9 mouse cellular contexts compared by ENCODE assay signal in the genomic region with DNA sequence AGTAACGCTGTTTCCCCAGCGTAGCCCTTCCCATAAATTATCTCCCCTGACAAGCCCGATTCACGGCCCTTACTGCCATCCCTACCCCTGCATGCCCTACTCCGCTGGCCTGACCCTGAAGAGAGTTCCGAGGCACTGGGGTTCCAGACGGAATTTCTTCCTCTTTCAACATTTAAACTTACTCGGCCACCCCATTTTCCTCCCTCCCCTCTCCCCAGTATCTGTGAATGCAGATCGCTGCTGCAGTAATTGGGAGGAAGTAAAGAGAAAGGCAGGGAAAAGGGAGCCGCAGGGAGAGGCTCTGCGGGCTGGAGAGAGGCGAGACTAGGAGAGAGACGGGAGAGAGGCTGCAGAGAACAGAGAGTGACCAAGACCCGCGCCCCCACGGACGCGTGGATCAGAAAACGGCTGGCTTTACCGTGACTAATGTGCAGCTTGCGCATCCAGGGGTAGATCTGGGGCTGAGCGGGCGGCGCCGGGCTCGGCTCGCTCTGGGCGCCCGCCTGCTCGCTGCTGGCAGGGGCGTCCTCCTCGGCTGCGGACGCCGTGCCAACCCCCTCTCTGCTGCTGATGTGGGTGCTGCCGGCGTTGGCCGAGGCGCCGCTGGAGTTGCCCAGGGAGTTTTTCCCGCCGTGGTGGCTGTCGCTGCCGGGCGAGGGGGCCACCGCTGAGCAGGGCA. TPM values are rescaled to one million over a fixed set of nuclear protein-coding genes. Genes with fewer than 3 reads are reported as not detected.
DNase-seq lines count a peak whose midpoint lies in the region; ATAC-seq and TF ChIP-seq lines count a peak whose summit lies in the region.
"Had no signal": no experiment of that assay in that cellular context is flagged by ENCODE, and none has a peak within 500 bp of the region (broad histone marks: within the 10 kb centered on the region; RNA-seq: fewer than 3 reads in every experiment).

No protein-coding gene starts in this region.

- peak overlapping the region; percentile 82 for H3K27ac ChIP-seq in gastrocnemius, adult 2 months
- H3K27ac ChIP-seq in embryonic facial prominence, embryonic 11.5 days (replicated peaks; ENCODE audit: low read depth, low read length) = no peak overlapping the region
- H3K27ac ChIP-seq in intestine, postnatal 0 days (ENCODE audit: low read depth, low read length) = peak overlapping the region; percentile 57

- no peaks in the 10 kb centered on the region for H3K9me3 ChIP-seq in embryonic facial prominence, embryonic 11.5 days (replicated peaks; ENCODE audit: control insufficient read depth, low read length)
- H3K9me3 ChIP-seq in intestine, postnatal 0 days (ENCODE audit: control insufficient read depth) = no peaks in the 10 kb centered on the region

- no peaks in the 10 kb centered on the region; the same call in 1 of the 2 replicates for H3K4me1 ChIP-seq in embryonic facial prominence, embryonic 11.5 days (ENCODE audit: control insufficient read depth, insufficient read depth, low read length)
- H3K4me1 ChIP-seq in intestine, postnatal 0 days (replicated peaks; ENCODE audit: control insufficient read depth, insufficient read depth, low read length) = no peaks in the 10 kb centered on the region

- DNase-seq in gastrocnemius, adult 2 months = peak; percentile 73
- DNase-seq in gastrocnemius, postnatal 25 days = no peak
- no peak for DNase-seq in embryonic facial prominence, embryonic 11.5 days (ENCODE audit: low spot score)
- peak; percentile 47 for DNase-seq in lung, postnatal 10 days
- no peak for DNase-seq in urinary bladder, adult 18-20 months (ENCODE audit: low spot score in 2 of 2)
- DNase-seq in testis, postnatal 10 days (ENCODE audit: low spot score) = no peak
- DNase-seq in left cerebral cortex, postnatal 36 days (ENCODE audit: low spot score in 2 of 2) = no peak

- under 1% methylated on average over 43 of the region's 46 CpGs for WGBS in embryonic facial prominence, embryonic 11.5 days
- 3% methylated on average over 43 of the region's 46 CpGs for WGBS in intestine, postnatal 0 days

- peak overlapping the region; percentile 79 for H3K4me3 ChIP-seq in gastrocnemius, adult 2 months
- peak overlapping the region; percentile 19; the same call in 1 of the 2 replicates for H3K4me3 ChIP-seq in embryonic facial prominence, embryonic 11.5 days (ENCODE audit: low read depth, low read length)
- H3K4me3 ChIP-seq in intestine, postnatal 0 days (ENCODE audit: low read depth, low read length) = peak overlapping the region; percentile 71
- H3K4me3 ChIP-seq: erythroblast, embryonic 14.5 days had no signal

- peaks cover 94% of the 10 kb centered on the region for H3K27me3 ChIP-seq in embryonic facial prominence, embryonic 11.5 days (ENCODE audit: control insufficient read depth, insufficient read depth, low read length)
- H3K27me3 ChIP-seq in intestine, postnatal 0 days (replicated peaks; ENCODE audit: control insufficient read depth, insufficient read depth, low read length) = peaks cover 46% of the 10 kb centered on the region

- H3K4me2 ChIP-seq in embryonic facial prominence, embryonic 11.5 days (ENCODE audit: low read depth, low read length) = peak overlapping the region; percentile 39
- peak overlapping the region; percentile 96 for H3K4me2 ChIP-seq in intestine, postnatal 0 days (replicated peaks; ENCODE audit: low read depth)

- H3K36me3 ChIP-seq in embryonic facial prominence, embryonic 11.5 days (replicated peaks; ENCODE audit: control insufficient read depth, insufficient read depth, low read depth, low read length) = no peaks in the 10 kb centered on the region
- H3K36me3 ChIP-seq in intestine, postnatal 0 days (ENCODE audit: control insufficient read depth, insufficient read depth) = no peaks in the 10 kb centered on the region

- intact Hi-C loops in gastrocnemius, adult 2 months (cut with DNase I) = loop anchor here (1.0 to 2.0 kb wide), 2 partner anchors 203 to 327 kb away; no protein-coding TSS in a partner anchor
- intact Hi-C loops in left cerebral cortex, postnatal 36 days (cut with DNase I) = loop anchor here (5.0 kb wide), 1 partner anchor 36 kb away; no protein-coding TSS in a partner anchor

- H3K9ac ChIP-seq in embryonic facial prominence, embryonic 11.5 days (replicated peaks; ENCODE audit: low read length) = no peak overlapping the region; the same call in 1 of the 2 replicates
- peak overlapping the region; percentile 77 for H3K9ac ChIP-seq in intestine, postnatal 0 days (ENCODE audit: low read depth, low read length)

- no peak for TF ChIP-seq CTCF in gastrocnemius, adult 2 months (IDR thresholded peaks at IDR 0.05)
- no peak for TF ChIP-seq CTCF in intestine, postnatal 0 days (IDR thresholded peaks at IDR 0.05; ENCODE audit: low read depth)

- no peak for ATAC-seq in embryonic facial prominence, embryonic 11.5 days (replicated peaks; ENCODE audit: insufficient number of reproducible peaks, low FRiP score, low TSS enrichment, low read depth)
- ATAC-seq in intestine, postnatal 0 days = no peak

RNA-seq across cellular contexts. Expression of a gene that starts 0.9 kb away (rescaled TPM):
- 1 to 10 TPM; 2.2 to 2.9 TPM for total RNA-seq in gastrocnemius, adult 2 months (2021)
- total RNA-seq in gastrocnemius, postnatal 25 days (2021) = 1 to 10 TPM; 1.9 to 3.5 TPM
- polyA plus RNA-seq in embryonic facial prominence, embryonic 11.5 days (2014; fragmentation: Nextera tagmentation; extraction: Ambion mirVana) = 0.39 and 1.4 TPM in 2 replicates
- polyA plus RNA-seq in intestine, postnatal 0 days (2015; fragmentation: Nextera tagmentation; extraction: Ambion mirVana) = 14.8 and 15.3 TPM in 2 replicates
- total RNA-seq in left cerebral cortex, postnatal 36 days (2021) = not detected
- polyA plus RNA-seq: erythroblast, embryonic 14.5 days had no signal

RNA-seq across cellular contexts. Expression of a gene that starts 5.0 kb away (rescaled TPM):
- 1 to 10 TPM; 2.6 to 2.7 TPM for total RNA-seq in gastrocnemius, adult 2 months (2021)
- 1 to 10 TPM; 1.8 to 2.8 TPM for total RNA-seq in gastrocnemius, postnatal 25 days (2021)
- not detected in 2 replicates for polyA plus RNA-seq in embryonic facial prominence, embryonic 11.5 days (2014; fragmentation: Nextera tagmentation; extraction: Ambion mirVana)
- 0.76 and 0.81 TPM in 2 replicates for polyA plus RNA-seq in intestine, postnatal 0 days (2015; fragmentation: Nextera tagmentation; extraction: Ambion mirVana)
- not detected for total RNA-seq in left cerebral cortex, postnatal 36 days (2021)
- polyA plus RNA-seq: erythroblast, embryonic 14.5 days had no signal

RNA-seq across cellular contexts. Expression of a gene that starts 9.6 kb away (rescaled TPM):
- total RNA-seq in gastrocnemius, adult 2 months (2021) = 1 to 10 TPM; 2.8 to 3.1 TPM
- total RNA-seq in gastrocnemius, postnatal 25 days (2021) = 1 to 10 TPM; 2.4 to 3.3 TPM
- polyA plus RNA-seq in embryonic facial prominence, embryonic 11.5 days (2014; fragmentation: Nextera tagmentation; extraction: Ambion mirVana) = 0.88 and 0.91 TPM in 2 replicates
- 3.4 and 3.6 TPM in 2 replicates for polyA plus RNA-seq in intestine, postnatal 0 days (2015; fragmentation: Nextera tagmentation; extraction: Ambion mirVana)
- total RNA-seq in left cerebral cortex, postnatal 36 days (2021) = not detected
- polyA plus RNA-seq: erythroblast, embryonic 14.5 days had no signal

RNA-seq across cellular contexts. Expression of a gene that starts 9.6 kb away (rescaled TPM):
- total RNA-seq in gastrocnemius, adult 2 months (2021) = under 1 TPM in 1 of 2 experiments, not detected in 1; 0.82 TPM
- total RNA-seq in gastrocnemius, postnatal 25 days (2021) = under 1 TPM in 1 of 2 experiments, not detected in 1; 0.46 TPM
- polyA plus RNA-seq in embryonic facial prominence, embryonic 11.5 days (2014; fragmentation: Nextera tagmentation; extraction: Ambion mirVana) = 0.38 TPM in 1 of 2 replicates, not detected in the other
- not detected in 2 replicates for polyA plus RNA-seq in intestine, postnatal 0 days (2015; fragmentation: Nextera tagmentation; extraction: Ambion mirVana)
- total RNA-seq in left cerebral cortex, postnatal 36 days (2021) = not detected
- polyA plus RNA-seq: erythroblast, embryonic 14.5 days had no signal

RNA-seq across cellular contexts. Expression of a gene that starts 12.0 kb away (rescaled TPM):
- 1 to 10 TPM; 2.7 to 3.3 TPM for total RNA-seq in gastrocnemius, adult 2 months (2021)
- 1 to 10 TPM; 2.3 to 2.8 TPM for total RNA-seq in gastrocnemius, postnatal 25 days (2021)
- 0.31 and 0.34 TPM in 2 replicates for polyA plus RNA-seq in embryonic facial prominence, embryonic 11.5 days (2014; fragmentation: Nextera tagmentation; extraction: Ambion mirVana)
- polyA plus RNA-seq in intestine, postnatal 0 days (2015; fragmentation: Nextera tagmentation; extraction: Ambion mirVana) = 3.6 and 4.5 TPM in 2 replicates
- total RNA-seq in left cerebral cortex, postnatal 36 days (2021) = not detected
- polyA plus RNA-seq: erythroblast, embryonic 14.5 days had no signal

Comparison
In these comparisons a context has a peak if more than half of its experiments do, and no peak if none do; other contexts are left out.
1. DNase-seq: peak in gastrocnemius, adult 2 months (single experiment) and lung, postnatal 10 days (single experiment); none in gastrocnemius, postnatal 25 days (single experiment), embryonic facial prominence, embryonic 11.5 days (single experiment), urinary bladder, adult 18-20 months (0 of 2), testis, postnatal 10 days (single experiment) and left cerebral cortex, postnatal 36 days (0 of 2).
2. H3K4me3 ChIP-seq: peak in every context shown above with its lines; median percentile 79 in gastrocnemius, adult 2 months; 71 in intestine, postnatal 0 days; 19 in embryonic facial prominence, embryonic 11.5 days.